Mouse (Mus musculus) retina, adult 2 months (tissue): ENCODE results near the gene Slc4a1ap.

Source experiments
- DNase-seq: peaks from one replicate; pipeline ENCODE4 v3.0.0-alpha.2; 2012; ENCODE audit warnings: low read depth, low spot score

The Slc4a1ap gene

DNA sequence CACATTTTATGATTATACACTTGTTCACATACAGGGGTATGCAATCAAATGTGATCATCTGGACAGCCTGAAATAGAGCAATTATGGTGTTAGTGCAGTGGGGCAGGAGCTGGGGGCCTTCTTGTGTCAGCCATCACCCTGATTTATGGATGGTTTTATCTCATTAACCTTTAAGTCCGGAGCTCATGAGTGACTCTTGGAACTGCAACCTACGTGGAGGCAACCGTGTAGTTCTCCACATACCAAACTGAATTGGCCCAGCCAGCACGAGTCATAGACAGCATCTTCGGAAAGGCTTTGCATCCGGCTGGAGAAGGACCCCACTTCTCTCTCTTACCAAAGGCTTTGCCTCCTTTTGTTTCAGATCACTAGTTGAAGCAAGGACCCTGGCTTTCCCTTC, 77.0 kb downstream of the Slc4a1ap start:
- DNase-seq, result no peak

DNA sequence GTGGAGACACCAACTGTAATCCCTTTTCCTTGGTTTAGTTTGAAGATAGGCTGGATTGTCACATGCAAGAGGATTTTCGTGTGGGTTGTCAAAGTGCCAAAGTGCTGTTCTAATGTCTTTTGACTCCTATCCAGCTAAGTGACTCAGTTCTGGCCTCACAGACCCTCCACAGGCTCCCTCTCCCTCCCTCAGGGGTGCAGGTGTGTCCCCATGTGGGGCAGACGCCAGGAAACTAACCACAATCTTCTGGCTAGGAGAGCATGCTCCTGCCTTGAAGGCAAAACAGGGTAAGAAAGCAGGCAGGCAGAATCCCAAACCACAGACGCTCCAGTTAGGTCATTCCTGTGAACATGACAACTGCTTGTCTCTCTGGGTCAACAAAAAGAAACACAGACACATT, 79.4 kb downstream of the Slc4a1ap start:
- DNase-seq, result no peak
